Mouse (Mus musculus) spleen, embryonic (tissue): ENCODE data around the gene Chst8.

Source experiments
- CTCF ChIA-PET: fragments of 350-600 bp; sonication (Branson Sonifier 250); formaldehyde crosslinking; loops from one replicate; lab custom pipeline; 2022; lab: Charles Lee

The Chst8 gene

DNA sequence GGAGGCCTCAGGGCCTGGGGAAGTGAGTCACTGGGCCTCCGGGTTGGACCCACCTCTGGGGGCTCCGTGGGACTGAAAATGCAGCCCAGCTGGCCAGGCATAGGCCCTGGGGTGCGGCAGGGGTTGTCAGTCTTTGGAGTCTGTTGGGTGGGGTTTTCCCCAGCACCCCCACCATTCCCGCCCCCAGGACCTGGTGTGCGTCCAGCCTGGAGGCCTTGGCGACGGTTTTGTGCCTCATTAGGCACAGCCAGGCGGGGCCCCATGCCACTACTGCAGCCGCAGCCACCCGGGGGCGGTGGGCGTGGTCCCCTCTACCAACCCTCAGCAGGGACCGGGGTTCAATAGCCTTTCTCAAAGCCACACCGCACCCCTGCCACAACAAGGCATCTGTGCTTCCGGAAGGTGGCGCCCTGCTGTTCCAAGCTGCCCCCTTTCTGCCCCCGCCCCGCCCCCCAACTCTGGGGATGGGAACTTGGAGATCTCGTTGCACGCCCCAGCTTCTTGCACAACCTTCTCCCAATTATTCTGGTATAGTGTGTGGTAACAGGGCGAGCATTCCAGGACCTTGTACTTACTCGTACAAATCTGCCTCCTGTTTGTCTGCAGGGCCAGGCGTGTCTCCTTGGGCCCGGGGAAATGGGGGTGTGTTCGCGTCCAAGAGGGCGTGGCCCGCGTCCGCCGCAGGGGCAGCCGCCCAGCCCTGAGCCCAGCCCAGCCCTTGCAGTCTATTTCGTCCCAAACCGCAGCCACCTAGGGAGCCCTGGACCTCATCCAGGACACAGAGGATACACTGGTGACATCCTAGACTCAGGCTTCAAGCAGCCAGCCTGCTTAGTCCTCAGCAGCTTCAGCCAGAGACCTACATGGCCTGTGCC, 182.1 kb downstream of the Chst8 start:
- CTCF ChIA-PET = no interaction called here

DNA sequence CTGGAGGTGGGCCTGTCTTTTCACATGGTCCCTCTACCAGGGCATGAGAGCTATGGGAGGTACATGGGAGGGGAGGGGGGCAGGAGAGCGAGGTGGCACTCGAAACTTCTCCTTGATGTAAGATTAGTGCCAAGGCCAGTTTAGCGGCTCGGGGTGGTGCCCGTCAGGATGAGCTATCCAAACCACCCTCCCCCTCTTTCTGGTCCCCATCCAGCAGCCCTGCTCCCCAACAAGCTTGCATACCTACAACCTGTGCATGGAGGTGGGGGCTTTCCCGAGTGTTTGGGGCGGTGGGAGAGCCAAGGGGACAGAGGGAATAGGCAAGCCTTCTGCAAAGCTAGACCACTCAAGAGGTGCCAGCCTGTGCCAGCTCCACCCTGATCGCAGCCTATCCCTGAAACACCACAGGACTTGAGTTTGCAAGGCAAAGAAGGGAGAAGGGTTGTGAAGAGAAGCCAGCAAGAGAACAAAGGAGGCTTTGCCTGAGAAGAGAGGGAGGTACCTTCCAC, 182.8 kb downstream of the Chst8 start:
- CTCF ChIA-PET = no interaction called here
